ENCODE assay signal across 8 mouse cellular contexts in the genomic region with DNA sequence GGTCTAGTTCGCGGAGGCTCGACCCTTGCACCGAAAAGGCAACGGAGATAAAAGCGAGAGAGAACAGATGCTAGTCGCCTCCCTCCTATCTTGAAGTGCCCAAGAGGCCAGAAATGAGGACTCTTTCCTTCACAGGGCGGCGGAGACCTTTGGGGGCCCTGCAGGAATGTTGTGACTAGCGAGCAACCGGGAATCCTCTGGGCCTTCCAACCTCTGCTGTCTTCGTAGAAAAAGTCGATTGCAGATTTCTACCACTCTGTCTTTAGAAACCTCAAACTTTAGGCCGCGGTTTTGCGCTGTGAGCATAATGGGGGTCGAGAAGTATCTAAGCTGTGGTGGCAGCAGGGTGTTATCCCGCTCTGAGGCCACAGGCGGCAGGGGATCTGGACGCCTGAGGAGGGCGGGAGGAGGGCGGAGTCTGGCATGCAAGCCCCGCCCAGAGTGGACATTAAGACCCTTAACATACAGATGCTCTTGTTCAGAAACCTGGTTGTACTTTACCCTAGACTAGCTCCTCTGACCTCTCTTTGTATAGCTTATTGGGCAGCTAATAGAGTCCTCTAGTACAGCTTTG. TPM values are rescaled to one million over a fixed set of nuclear protein-coding genes. Genes with fewer than 3 reads are reported as not detected.
A peak's percentile ranks its signal among the peaks of the same experiment; 100 is the strongest.
DNase-seq lines count a peak whose midpoint lies in the region; ATAC-seq and TF ChIP-seq lines count a peak whose summit lies in the region.

No protein-coding gene starts in this region.

- H3ac ChIP-seq in myocyte (ENCODE audit: control insufficient read depth, insufficient read length) = no peak overlapping the region

- peak; percentile 8; the same call in 1 of the 2 replicates for TF ChIP-seq CTCF in gastrocnemius, adult 2 months (IDR thresholded peaks at IDR 0.05)
- TF ChIP-seq CTCF in ES-Bruce4 (IDR thresholded peaks at IDR 0.05; ENCODE audit: low read depth, low read length) = no peak

- TF ChIP-seq POLR2A in ES-Bruce4 (IDR thresholded peaks at IDR 0.05; ENCODE audit: insufficient read depth, low read length) (no peak), myocyte (IDR thresholded peaks at IDR 0.05; ENCODE audit: insufficient read length, low read depth) (no peak)

- no peak for TF ChIP-seq EP300 in ES-Bruce4 (IDR thresholded peaks at IDR 0.05; ENCODE audit: insufficient read depth, low read depth, low read length)

- WGBS in forebrain, embryonic 11.5 days = under 1% methylated on average over 23 of the region's 23 CpGs
- WGBS in limb, embryonic 11.5 days = 2% methylated on average over 23 of the region's 23 CpGs

- intact Hi-C loops in gastrocnemius, adult 2 months (cut with DNase I) = no loop called here

- peaks cover 5% of the 10 kb centered on the region for H3K27me3 ChIP-seq in ES-Bruce4 (ENCODE audit: control insufficient read depth, insufficient read depth, low read length, poor library complexity, severe bottlenecking)
- H3K27me3 ChIP-seq in forebrain, embryonic 11.5 days (ENCODE audit: control insufficient read depth, insufficient read depth, low read length) = peaks cover 27% of the 10 kb centered on the region
- peaks cover 27% of the 10 kb centered on the region for H3K27me3 ChIP-seq in limb, embryonic 11.5 days (ENCODE audit: control insufficient read depth, insufficient read depth, low read length)
- peaks cover 5% of the 10 kb centered on the region for H3K27me3 ChIP-seq in myocyte (ENCODE audit: control insufficient read depth, insufficient read depth, insufficient read length)

- no peaks in the 10 kb centered on the region for H3K79me2 ChIP-seq in myocyte (ENCODE audit: control insufficient read depth, insufficient read depth)

- no peaks in the 10 kb centered on the region for H3K4me1 ChIP-seq in ES-Bruce4 (ENCODE audit: control insufficient read depth, insufficient read depth, low read length)
- H3K4me1 ChIP-seq in forebrain, embryonic 11.5 days (replicated peaks; ENCODE audit: control insufficient read depth, insufficient read depth, low read length) = no peaks in the 10 kb centered on the region; the same call in 1 of the 2 replicates
- H3K4me1 ChIP-seq in limb, embryonic 11.5 days (ENCODE audit: control insufficient read depth, insufficient read depth, low read length) = 0 out of 2 replicates have a peak, but pooled peaks cover 2% of the 10 kb centered on the region

- H3K9me3 ChIP-seq in ES-Bruce4 (replicated peaks; ENCODE audit: control insufficient read depth, insufficient read depth, low read length, poor library complexity, severe bottlenecking) = peaks cover 3% of the 10 kb centered on the region; the same call in 1 of the 2 replicates
- no peaks in the 10 kb centered on the region for H3K9me3 ChIP-seq in forebrain, embryonic 11.5 days (ENCODE audit: control insufficient read depth, low read length)
- H3K9me3 ChIP-seq in limb, embryonic 11.5 days (ENCODE audit: control insufficient read depth, low read length) = 0 out of 2 replicates have a peak, but pooled peaks cover 2% of the 10 kb centered on the region

- H3K27ac ChIP-seq in gastrocnemius, adult 2 months = peak overlapping the region; percentile 43; the same call in 1 of the 2 replicates
- H3K27ac ChIP-seq in ES-Bruce4 (ENCODE audit: insufficient read depth, low read length) = no peak overlapping the region
- no peak overlapping the region for H3K27ac ChIP-seq in forebrain, embryonic 11.5 days (ENCODE audit: low read depth, low read length)
- no peak overlapping the region for H3K27ac ChIP-seq in limb, embryonic 11.5 days (replicated peaks; ENCODE audit: low read depth, low read length)

- H3K36me3 ChIP-seq in ES-Bruce4 (ENCODE audit: control insufficient read depth, insufficient read depth, low read length, poor library complexity, severe bottlenecking) (no peaks in the 10 kb centered on the region), myocyte (ENCODE audit: control insufficient read depth, insufficient read depth) (no peaks in the 10 kb centered on the region)
- H3K36me3 ChIP-seq in forebrain, embryonic 11.5 days (ENCODE audit: control insufficient read depth, insufficient read depth, low read length) = no peaks in the 10 kb centered on the region
- H3K36me3 ChIP-seq in limb, embryonic 11.5 days (ENCODE audit: control insufficient read depth, insufficient read depth, low read length) = no peaks in the 10 kb centered on the region

- H3K4me3 ChIP-seq in gastrocnemius, adult 2 months = peak overlapping the region; percentile 83
- peak overlapping the region; percentile 89 for H3K4me3 ChIP-seq in ES-Bruce4 (ENCODE audit: low read depth, low read length)
- peak overlapping the region; percentile 62 for H3K4me3 ChIP-seq in forebrain, embryonic 11.5 days (ENCODE audit: low read depth, low read length)
- H3K4me3 ChIP-seq in limb, embryonic 11.5 days (ENCODE audit: low read depth, low read length) = peak overlapping the region; percentile 59
- peak overlapping the region; percentile 13 for H3K4me3 ChIP-seq in myocyte

- peak overlapping the region; percentile 91 for H3K4me2 ChIP-seq in forebrain, embryonic 11.5 days (ENCODE audit: low read depth, low read length, severe bottlenecking)
- peak overlapping the region; percentile 95 for H3K4me2 ChIP-seq in limb, embryonic 11.5 days (ENCODE audit: low read depth, severe bottlenecking)
- H3K4me2 ChIP-seq in myocyte (ENCODE audit: low read depth) = peak overlapping the region; percentile 86

- peak overlapping the region; percentile 65; the same call in 1 of the 2 replicates for H3K9ac ChIP-seq in ES-Bruce4 (ENCODE audit: low read depth, poor library complexity, severe bottlenecking)
- H3K9ac ChIP-seq in forebrain, embryonic 11.5 days (ENCODE audit: low read length) = peak overlapping the region; percentile 55
- H3K9ac ChIP-seq in limb, embryonic 11.5 days (ENCODE audit: low read length) = no peak overlapping the region

- DNase-seq in gastrocnemius, adult 2 months = no peak
- no peak for DNase-seq in gastrocnemius, adult 8-10 months (ENCODE audit: low spot score in 2 of 2)
- peak; percentile 77 for DNase-seq in forebrain, embryonic 11.5 days (ENCODE audit: low spot score)
- peak; percentile 66 for DNase-seq in limb, embryonic 11.5 days (ENCODE audit: low spot score)
- no peak for DNase-seq in layer of hippocampus, adult 11-12 months (ENCODE audit: low spot score)

- ATAC-seq in forebrain, embryonic 11.5 days (replicated peaks; ENCODE audit: low FRiP score) = peak; percentile 83
- ATAC-seq in limb, embryonic 11.5 days (ENCODE audit: insufficient number of reproducible peaks, low FRiP score, low TSS enrichment, low read depth) = peak; percentile 80
- ATAC-seq in inflammation-experienced regulatory T-cells, adult 6 months = no peak

TF ChIP-seq in myocyte, 11 proteins besides CTCF, POLR2A, EP300 and RAD21:
- no peak for TF ChIP-seq E2F4 (IDR thresholded peaks at IDR 0.05; ENCODE audit: insufficient read depth)
- no peak for TF ChIP-seq SRF (IDR thresholded peaks at IDR 0.05; ENCODE audit: control insufficient read depth, insufficient read length, low read depth)
- no peak for TF ChIP-seq MAX (IDR thresholded peaks at IDR 0.05; ENCODE audit: low read depth)
- no peak for TF ChIP-seq USF1 (IDR thresholded peaks at IDR 0.05; ENCODE audit: low read depth)
- no peak for TF ChIP-seq TCF3 (IDR thresholded peaks at IDR 0.05; ENCODE audit: insufficient read length, low read depth)
- no peak for TF ChIP-seq TCF12 (IDR thresholded peaks at IDR 0.05; ENCODE audit: insufficient read depth, poor library complexity, severe bottlenecking)
- TF ChIP-seq REST (IDR thresholded peaks at IDR 0.05; ENCODE audit: insufficient read depth, insufficient read length) = no peak
- no peak for TF ChIP-seq MYOG (IDR thresholded peaks at IDR 0.05; ENCODE audit: control insufficient read depth in 1 of 3, insufficient read depth in 1 of 3, insufficient read length in 2 of 3, low read depth in 2 of 3)
- no peak for TF ChIP-seq POLR2AphosphoS2 (IDR thresholded peaks at IDR 0.05; ENCODE audit: insufficient read length, low read depth)
- TF ChIP-seq MYOD1 (IDR thresholded peaks at IDR 0.05; ENCODE audit: control insufficient read depth in 1 of 3, insufficient read length in 2 of 3, low read depth in 2 of 3) = no peak
- no peak for TF ChIP-seq CEBPB (IDR thresholded peaks at IDR 0.05; ENCODE audit: insufficient read depth, poor library complexity, severe bottlenecking)

RNA-seq across cellular contexts. Expression of a gene that starts 24.1 kb away (rescaled TPM):
- total RNA-seq in gastrocnemius, adult 2 months (2021) = 1 to 10 TPM; 1.6 to 4.0 TPM
- total RNA-seq in gastrocnemius, adult 8-10 months (2022) = 1 to 10 TPM; 1.2 to 2.8 (median 2.2) TPM
- polyA plus RNA-seq in ES-Bruce4 (2011; ENCODE audit: insufficient read depth, insufficient read length, low read depth, missing spikeins) (6.4 and 7.3 TPM in 2 replicates), myocyte (2012; fragmentation: generic; extraction: Trizol) (7.9 TPM)
- 6.3 and 6.7 TPM in 2 replicates for polyA plus RNA-seq in forebrain, embryonic 11.5 days (2014; fragmentation: Nextera tagmentation; extraction: Ambion mirVana)
- polyA plus RNA-seq in limb, embryonic 11.5 days (2014; fragmentation: Nextera tagmentation; extraction: Ambion mirVana) = 3.2 and 4.9 TPM in 2 replicates
- 1 to 10 TPM in 2 of 3 experiments, under 1 TPM in 1; 0.77 to 4.3 (median 3.2) TPM for polyA plus RNA-seq in inflammation-experienced regulatory T-cells, adult 6 months (2017; shearing (Covaris generic))

RNA-seq across cellular contexts. Expression of a gene that starts 24.4 kb away (rescaled TPM):
- total RNA-seq in gastrocnemius, adult 2 months (2021) = under 1 TPM in 1 of 2 experiments, not detected in 1; 0.73 TPM
- under 1 TPM in 2 of 4 experiments, not detected in 2; 0.13 to 0.20 TPM for total RNA-seq in gastrocnemius, adult 8-10 months (2022)
- 0.42 and 0.70 TPM in 2 replicates for polyA plus RNA-seq in ES-Bruce4 (2011; ENCODE audit: insufficient read depth, insufficient read length, low read depth, missing spikeins)
- 0.16 and 0.36 TPM in 2 replicates for polyA plus RNA-seq in forebrain, embryonic 11.5 days (2014; fragmentation: Nextera tagmentation; extraction: Ambion mirVana)
- polyA plus RNA-seq in limb, embryonic 11.5 days (2014; fragmentation: Nextera tagmentation; extraction: Ambion mirVana) = 0.17 TPM in 1 of 2 replicates, not detected in the other
- polyA plus RNA-seq in myocyte (2012; fragmentation: generic; extraction: Trizol) = 1.0 TPM
- 1 to 10 TPM in 1 of 3 experiments, under 1 TPM in 1, not detected in 1; 0.91 to 3.4 TPM for polyA plus RNA-seq in inflammation-experienced regulatory T-cells, adult 6 months (2017; shearing (Covaris generic))

RNA-seq across cellular contexts. Expression of a gene that starts 59.6 kb away (rescaled TPM):
- total RNA-seq in gastrocnemius, adult 2 months (2021) = 1 to 10 TPM; 3.0 to 7.4 TPM
- 1 to 10 TPM; 3.6 to 5.5 (median 3.6) TPM for total RNA-seq in gastrocnemius, adult 8-10 months (2022)
- polyA plus RNA-seq in ES-Bruce4 (2011; ENCODE audit: insufficient read depth, insufficient read length, low read depth, missing spikeins) (7.5 and 8.3 TPM in 2 replicates), myocyte (2012; fragmentation: generic; extraction: Trizol) (9.6 TPM)
- 3.6 and 4.2 TPM in 2 replicates for polyA plus RNA-seq in forebrain, embryonic 11.5 days (2014; fragmentation: Nextera tagmentation; extraction: Ambion mirVana)
- 5.7 and 6.6 TPM in 2 replicates for polyA plus RNA-seq in limb, embryonic 11.5 days (2014; fragmentation: Nextera tagmentation; extraction: Ambion mirVana)
- polyA plus RNA-seq in inflammation-experienced regulatory T-cells, adult 6 months (2017; shearing (Covaris generic)) = 1 to 10 TPM; 1.9 to 3.4 (median 2.1) TPM

Comparison
In these comparisons a context has a peak if more than half of its experiments do, and no peak if none do; other contexts are left out.
1. DNase-seq: peak in forebrain, embryonic 11.5 days (single experiment) and limb, embryonic 11.5 days (single experiment); none in gastrocnemius, adult 2 months (single experiment), gastrocnemius, adult 8-10 months (0 of 2) and layer of hippocampus, adult 11-12 months (single experiment).
2. H3K4me3 ChIP-seq: peak in every context shown above with its lines; median percentile 89 in ES-Bruce4; 83 in gastrocnemius, adult 2 months; 62 in forebrain, embryonic 11.5 days; 59 in limb, embryonic 11.5 days; 13 in myocyte.
3. Peak in every context shown above with its lines, with median percentiles within 50 percentile points of each other: H3K4me2 ChIP-seq.